Mouse (Mus musculus): ENCODE data around the gene Ptpro.

DNA sequence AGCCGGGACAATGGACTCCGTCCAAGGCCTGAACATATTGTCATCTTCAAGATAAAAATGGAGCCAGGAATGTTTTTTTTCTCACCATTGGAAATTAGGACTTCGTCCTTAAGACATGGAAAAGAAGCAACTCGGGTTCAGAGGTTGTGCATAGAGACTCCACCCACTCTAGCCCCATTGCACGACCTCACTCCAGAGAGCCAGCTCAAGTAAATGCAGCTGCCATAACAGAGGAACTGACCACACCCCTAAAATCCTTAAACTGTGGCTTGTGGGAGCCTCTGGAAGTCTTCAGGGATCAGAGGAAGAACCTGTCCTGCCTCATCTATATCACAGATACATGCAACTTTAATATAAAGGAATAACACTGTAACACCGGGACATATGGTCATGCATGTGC, 246.7 kb downstream of the Ptpro start:
- TF ChIP-seq CTCF (IDR thresholded peaks at IDR 0.05; ENCODE audit: insufficient read depth, low read length) (no peak), POLR2A (IDR thresholded peaks at IDR 0.05; ENCODE audit: borderline replicate concordance, extremely low read depth, low read depth, low read length) (no peak)
